Mouse (Mus musculus) kidney, adult 11 months (tissue): Measurements from ENCODE around the gene Cyp2c23.

Source experiments
- DNase-seq: peaks from one replicate; pipeline ENCODE4 v3.0.0; 2022

Gene Cyp2c23

DNA sequence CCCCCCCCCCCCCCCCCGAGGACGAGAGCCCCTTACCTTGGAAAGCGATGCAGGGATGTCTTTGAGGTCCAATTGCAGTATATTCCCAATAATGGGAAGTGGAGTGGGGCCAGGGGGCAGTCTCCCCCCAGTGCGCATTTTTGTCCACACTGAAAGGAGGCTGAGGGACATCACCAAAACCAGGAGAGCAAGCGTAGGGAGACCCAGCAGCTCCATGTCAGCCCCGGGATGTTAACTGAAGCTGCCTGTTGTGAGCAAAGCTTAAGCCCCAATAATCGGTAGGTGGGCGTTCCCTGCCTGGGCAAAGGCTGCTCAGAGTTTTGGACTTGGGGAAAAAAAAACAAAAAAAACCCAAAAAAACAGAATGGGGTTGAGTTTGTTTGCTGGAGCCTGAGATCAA is at the start of gene Cyp2c23:
Gene Cyp2c23 (minus strand): TSS at position 237 of the 400 bp plus-strand sequence.
- no peak for DNase-seq

DNA sequence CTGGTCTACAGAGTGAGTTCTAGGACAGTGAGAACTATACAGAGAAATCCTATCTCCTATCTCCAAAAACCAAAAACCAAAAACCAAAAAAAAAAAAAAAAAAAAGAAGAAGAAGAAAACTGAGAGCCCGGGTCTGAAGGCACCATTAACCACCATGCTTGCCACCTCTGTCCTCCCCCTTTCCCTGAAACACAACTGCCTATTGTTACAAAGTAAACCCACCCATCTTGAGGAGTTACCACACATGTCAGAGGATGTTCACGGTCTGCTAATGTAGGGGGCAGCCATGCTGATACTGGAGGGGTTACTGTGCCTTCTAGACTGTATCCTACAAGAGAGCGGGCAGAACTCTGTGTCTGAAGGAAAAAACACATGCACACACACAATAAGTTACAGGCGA is 48.0 kb upstream of the Cyp2c23 start:
- DNase-seq: no peak

DNA sequence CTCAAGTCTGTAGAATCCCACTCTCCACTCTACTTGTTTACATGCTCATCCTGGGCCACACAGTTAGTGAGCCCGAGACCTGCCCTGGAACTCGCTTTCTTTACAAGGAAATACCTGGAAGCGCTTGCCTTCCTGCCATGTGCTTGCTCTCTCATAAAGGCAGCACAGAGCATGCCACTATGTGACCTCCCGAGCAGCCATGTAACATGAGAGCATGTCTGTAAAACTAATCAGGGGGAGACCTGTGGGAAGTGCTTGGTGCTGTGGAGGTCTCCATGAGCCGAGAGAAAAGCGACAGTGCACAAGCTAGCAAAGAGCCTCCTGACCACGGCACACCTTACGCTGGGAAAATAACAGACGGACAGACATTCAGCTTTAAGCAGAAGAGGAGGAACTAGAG is 47.4 kb upstream of the Cyp2c23 start:
- DNase-seq: no peak

DNA sequence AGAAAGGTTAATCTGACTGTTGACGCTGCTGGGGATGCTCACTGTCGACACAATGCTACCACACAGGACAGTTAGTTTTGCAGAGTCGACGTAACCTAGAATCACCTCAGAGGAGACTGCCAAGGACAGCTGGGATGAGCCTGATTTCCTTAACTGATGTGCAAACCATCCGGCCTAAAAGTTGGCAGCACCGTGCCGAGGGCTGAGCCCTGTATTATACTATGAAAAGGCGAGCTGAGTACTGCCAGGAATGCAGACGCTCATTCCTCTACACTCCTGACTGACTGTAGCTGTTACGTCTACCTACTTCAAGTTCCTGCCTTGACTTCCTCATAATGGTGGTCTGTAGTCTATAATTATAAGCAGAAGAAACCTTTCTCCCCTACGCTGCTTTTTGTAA is 46.0 kb upstream of the Cyp2c23 start:
- DNase-seq: no peak

DNA sequence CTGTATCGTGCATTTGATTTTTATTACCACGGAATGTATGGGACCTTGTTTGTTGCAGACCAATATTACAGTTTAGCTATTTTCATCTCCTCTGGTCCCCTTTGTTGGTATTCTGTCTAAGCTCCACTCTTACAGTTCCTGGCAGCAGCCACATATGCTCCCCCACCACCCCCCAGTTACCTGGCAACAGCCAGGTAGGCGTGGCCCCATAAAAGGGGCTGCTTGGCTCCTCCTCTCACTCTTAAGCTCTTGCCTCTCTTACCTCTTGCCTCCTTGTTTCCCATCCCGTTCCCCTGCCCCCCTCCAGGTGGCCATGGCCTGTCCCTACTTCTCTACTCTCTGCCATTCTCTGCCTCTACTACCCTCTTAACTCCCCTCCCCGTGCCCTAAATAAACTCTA is 42.2 kb upstream of the Cyp2c23 start:
- no peak for DNase-seq

DNA sequence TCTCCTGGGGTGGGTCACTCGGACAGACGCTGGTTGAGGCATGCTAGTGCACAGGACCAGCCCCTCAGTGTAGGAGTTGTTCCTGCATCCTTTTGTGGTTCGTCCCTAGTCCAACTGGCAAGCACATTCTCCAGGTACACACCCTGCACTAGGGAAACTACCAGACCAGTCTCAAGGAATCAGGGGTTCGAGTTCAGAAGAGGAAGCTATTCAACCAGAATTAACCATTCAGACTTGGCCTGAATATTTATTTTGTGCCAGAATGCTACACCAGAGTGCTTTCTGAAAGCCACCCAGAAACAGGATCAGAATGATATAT is 40.9 kb upstream of the Cyp2c23 start:
- DNase-seq: no peak

DNA sequence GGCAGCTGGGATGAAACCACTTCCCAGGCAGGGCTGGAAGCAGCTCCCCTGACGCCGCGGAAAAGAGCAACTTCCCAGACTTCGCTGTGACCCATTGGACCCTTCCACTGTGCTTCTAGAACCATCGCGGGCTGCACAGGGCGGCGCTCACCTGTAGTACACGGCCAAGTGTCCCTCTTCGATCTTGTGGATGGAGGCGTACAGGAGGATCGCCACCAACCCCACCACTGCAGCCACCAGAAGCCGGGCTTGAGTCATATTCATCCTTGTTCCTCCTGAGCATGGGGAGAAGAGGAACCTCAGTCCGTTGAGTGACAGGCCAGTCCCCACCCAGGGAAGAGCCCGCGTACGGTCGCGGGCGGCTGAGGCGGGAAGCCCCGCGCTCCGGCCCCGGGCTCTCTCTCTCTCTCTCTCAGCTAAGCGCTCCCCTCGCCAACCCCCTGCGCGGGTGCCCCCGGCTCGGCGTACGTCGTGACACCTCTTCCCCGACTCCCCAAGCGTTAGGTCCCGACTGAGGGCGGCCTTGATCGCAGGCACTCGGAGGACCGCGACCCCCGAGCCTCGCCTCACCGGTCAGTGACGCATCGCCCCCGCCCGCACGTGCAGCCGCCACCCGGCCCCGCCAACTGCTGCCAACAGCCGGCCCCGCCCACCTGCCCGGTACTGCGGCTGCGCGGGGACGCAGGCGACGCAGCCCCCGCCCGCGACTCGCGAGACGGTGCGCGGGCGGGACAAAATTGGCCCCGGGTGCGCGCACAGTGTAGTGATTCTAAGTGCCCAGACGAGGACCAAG is 40.3 kb upstream of the Cyp2c23 start, which contains the start of gene Erlin1:
Gene Erlin1 (minus strand): TSS at position 665 of the 793 bp plus-strand sequence.
- DNase-seq: peak; percentile 83

DNA sequence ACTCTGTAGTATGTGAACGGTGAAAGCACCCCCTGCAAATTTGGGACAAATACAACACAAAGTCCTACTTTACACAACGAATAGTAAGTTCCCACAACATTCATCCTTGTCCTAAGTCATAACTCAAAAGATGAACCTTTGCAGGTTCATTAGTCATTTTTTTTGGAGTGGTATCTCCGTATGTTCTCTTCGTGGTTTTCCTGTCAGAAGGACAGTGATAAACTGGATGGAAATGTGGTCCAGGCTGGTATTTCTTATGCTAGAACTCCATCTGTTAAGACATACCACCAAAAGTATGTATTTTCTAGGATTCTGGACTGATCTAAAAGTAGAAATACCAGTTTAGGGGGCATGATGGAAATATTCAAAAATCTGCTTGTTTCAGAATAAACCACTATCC is 39.2 kb upstream of the Cyp2c23 start:
- no peak for DNase-seq

DNA sequence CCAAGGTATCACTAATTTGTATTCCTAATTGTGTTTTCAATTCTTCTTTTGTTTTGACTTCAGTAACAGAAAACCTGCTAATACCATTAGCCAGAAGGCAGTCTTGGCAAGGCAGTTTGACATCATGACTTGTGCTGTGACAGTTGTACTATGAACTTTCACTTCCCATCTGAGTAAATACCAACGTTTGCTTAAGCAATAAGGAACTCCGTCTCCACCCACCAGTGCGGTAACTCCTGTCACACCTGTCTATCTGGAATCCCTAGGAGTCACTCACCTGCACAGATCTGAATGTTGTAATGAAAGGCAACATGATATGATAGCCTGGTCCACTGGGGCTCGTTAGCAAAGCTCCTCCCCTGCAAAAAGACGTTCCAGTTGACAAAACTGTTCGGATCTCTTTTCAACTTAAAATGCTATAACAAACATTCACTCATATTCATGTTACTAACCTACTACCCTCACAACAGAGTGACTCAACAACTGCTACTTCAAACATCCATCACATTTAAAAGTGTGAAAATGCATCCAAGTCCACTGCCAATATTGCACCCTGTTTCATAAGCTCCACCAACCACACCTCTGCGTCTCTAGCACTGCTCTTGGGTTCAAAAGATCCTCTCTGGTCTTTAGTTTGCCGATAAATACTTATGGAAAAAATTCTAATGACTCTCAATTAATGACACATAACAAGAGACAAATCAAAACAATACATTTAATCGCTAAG is 38.5 kb upstream of the Cyp2c23 start:
- DNase-seq: peak; percentile 56

DNA sequence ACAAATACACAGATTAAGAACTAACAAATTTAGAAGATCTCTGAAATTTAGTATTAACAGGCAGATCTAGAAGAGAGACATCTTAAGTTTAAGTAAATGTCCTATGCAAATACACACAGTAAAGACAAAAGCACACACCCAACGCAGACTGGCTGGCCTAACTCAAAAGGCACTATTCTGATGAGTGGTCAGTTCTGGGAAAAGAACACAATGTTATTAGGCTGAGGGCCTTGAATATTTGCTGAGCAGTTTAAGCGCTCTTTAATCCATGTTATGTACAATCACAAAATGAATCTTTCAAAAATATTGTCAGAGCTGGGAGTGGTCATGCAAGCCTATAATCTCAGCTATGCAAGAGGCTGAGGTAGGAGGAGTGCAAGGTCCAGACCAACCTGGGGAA is 35.7 kb upstream of the Cyp2c23 start:
- no peak for DNase-seq

DNA sequence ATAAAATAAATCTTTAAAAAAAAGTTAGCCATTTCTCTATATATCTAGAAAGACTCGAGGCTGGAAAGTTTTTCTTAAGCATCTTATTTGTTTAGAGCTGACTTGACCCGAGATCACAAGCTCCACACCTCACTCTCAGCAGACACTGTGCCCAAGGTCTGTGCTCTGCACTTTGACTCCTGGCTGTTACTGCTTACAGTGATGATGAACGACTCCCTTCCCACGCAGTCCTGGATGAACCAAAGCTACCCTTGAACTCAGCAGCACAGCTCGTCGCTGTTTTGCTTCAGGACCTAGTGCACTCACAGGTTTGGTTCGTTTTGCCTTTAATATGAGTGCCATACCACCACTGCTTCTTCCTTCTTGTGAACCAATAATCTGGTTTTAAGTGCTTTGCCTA is 34.8 kb upstream of the Cyp2c23 start:
- DNase-seq: peak; percentile 78

DNA sequence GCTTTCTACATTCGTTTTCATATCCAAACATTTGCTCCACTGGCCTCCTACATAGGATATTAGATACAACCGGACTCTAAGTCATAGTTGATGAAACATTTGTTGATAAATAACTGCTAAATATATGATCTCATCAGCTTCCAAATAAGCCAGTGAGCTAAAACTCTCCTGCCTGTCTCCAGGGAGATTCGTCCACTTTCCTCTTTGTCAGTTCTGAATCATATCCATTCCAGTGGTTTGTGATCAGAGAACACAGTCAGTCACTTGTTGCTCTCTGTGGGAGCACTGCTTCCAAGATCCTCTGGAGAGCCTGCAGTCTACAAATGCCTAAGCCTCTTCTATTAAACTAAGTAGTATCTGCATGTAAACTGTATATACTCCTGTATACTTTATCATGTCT is 31.2 kb upstream of the Cyp2c23 start:
- DNase-seq: no peak

DNA sequence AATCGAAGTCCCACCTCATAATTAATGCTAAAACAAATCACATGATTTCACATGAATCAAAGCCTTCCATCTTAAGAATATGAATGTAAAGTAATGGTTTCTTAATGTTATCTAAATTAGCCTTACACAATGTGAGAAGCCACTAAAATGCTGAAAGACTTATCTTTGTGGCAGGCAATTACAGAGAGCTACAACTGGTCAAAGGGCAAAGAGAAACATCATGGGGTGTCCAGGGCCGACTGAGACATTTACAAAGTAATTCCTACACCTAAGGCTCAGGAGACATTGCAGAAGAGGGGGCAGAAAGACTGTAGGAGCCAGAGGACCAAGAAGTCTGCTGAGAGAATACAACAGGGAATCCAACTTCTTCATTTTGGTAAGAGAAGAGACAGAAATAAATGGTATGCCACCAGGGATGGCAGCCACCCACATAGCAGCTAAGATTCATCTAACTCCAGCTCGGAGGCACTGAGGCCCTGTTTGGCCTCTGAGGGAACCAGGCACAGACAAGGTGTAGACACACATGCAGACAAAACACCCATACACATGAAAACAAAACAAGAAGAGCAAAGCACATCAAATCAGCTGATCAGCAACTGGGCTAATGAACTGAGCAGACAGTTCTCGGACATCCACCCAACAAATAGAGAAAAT is 26.3 kb upstream of the Cyp2c23 start:
- DNase-seq: no peak

DNA sequence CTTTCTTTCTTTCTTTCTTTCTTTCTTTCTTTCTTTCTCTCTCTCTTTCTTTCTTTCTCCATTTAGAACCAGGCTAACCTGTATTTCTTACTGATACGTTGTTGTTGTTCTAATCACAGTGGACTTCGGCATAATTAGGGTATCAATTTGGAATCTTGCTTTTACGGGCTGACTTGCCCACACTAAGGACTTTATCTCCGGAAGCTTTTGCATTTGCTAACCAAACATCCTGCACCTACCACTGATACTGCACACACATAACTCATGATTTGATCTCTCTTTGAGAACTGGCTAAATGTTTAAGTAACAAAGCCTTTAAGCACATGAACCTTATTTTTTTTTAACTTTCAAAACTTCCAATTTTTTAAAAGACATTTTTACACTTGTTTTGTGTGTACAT is 21.4 kb upstream of the Cyp2c23 start:
- no peak for DNase-seq

DNA sequence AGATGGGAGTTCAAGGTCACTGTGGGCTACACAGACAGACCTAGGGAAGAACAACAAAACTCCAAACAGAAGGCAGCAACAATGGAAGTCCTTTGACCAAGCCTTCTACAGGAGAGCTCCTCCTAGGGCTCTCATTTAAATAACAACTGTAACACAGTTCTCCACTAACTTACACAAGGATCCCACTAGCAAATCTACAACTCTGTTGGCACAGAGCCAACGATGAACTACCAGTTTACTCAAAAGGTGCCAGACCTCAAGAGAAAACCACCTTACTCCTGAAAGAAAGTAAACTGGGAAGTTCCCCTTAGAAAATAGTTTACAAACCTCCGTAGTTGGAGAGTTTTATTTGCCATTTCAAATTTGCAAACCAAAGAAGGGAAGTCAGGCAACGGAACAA is 20.3 kb upstream of the Cyp2c23 start:
- DNase-seq: peak; percentile 50

DNA sequence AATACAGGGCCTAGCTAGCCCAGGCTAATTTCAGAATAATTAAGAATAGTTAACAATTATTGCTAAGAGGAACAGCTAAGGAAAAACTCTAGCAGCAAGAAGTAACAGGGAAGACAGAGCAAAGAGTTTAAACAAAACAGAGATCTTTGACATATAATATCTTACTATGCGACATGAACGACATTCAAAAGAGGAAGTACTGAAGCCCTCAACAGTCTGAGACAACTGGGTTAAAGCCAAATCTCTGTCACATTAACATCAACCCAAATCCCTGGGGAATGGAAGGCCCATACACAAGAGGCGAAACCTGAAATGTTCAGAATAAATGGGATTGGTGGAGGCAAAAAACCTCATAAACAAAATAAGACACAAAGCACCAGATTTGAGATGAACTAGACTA is 16.8 kb upstream of the Cyp2c23 start:
- no peak for DNase-seq

DNA sequence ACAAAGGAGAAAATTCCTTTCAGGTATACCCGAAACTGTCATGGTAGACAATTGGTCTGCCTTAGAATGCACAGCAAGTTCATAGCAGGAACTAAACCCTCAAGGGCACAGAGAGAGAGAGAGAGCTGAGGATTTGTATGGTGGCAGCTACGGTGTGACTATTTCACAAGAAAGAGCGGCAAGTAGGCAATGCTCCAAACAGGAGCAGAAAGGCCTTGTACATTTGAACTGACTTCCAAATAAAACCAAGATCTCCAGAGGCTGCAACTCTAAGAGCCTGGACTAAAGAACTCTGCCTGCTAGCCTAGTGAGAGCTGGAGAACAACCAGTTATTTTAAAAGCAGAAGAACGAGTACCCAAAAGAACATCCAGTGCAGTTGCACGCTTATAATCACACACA is 13.1 kb upstream of the Cyp2c23 start:
- no peak for DNase-seq

DNA sequence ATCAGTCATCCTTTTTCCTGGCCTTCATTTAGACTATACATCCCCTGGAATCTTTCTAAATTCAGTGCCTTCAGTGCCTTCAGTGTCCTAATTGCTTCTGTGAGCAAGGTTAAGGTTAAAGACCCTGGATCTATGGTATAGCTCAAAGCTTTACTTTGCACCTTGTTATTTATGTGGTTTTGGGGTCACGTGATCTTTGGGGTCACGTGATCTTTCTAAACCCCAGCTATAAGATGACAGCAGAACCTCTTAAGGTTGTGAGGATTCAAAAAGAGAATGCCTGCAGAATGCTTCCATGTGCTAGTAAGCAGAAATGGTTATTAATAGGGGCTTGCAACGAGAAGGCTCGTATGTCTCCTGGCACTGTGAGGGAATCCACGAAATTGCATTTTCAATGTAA is 4.4 kb upstream of the Cyp2c23 start:
- DNase-seq: no peak

DNA sequence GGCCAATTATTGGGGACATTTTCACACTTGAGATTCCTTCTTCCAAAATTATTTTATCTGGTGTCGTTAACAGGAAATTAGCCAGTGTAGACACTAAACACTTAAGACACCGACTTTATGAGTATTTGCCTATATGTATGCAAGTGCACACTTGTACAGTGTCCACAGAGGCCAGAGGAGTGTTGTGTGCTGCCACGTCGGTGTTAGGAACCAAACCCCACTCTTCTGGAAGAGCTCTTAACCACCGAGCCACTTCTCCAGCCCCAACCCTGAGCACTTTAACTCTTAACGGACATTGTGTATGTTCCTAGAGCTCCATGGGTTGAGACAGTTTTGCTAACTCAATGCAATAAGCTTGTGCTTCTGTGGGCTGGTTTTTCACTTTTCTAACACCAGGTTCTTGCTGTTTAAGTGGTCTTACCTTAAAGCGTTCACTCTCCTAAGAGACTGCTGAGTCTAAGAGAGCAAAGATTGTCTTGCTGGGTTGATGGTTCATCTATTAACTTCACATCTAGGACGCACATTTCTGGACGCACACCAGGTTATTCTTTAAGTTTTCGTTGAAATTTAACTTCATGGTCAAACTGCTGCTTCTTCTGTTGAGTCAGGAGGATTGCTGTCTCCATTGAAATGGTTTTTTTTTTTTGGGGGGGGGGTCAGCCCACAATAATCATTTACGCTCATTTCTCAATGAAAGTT is 3.2 kb upstream of the Cyp2c23 start:
- peak; percentile 59 for DNase-seq

DNA sequence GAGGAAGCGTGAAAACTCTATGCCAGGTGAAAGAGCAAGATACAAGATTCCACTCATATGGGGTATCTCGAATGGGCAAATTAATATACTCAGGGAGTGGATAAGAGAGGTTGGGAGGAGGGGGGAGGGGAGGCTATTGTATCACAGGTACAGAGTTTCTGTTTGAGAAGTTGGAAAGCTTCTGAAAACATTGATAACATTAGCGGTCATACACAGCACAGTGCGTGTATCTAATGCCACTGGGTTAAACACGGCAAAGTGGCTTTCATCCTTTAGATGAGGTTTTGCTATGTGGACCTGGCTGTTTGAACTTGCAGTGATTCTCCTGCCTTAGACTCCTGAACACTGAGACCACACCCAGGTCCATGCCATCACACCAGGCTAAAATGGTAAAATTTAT is 1.0 kb upstream of the Cyp2c23 start:
- no peak for DNase-seq

DNA sequence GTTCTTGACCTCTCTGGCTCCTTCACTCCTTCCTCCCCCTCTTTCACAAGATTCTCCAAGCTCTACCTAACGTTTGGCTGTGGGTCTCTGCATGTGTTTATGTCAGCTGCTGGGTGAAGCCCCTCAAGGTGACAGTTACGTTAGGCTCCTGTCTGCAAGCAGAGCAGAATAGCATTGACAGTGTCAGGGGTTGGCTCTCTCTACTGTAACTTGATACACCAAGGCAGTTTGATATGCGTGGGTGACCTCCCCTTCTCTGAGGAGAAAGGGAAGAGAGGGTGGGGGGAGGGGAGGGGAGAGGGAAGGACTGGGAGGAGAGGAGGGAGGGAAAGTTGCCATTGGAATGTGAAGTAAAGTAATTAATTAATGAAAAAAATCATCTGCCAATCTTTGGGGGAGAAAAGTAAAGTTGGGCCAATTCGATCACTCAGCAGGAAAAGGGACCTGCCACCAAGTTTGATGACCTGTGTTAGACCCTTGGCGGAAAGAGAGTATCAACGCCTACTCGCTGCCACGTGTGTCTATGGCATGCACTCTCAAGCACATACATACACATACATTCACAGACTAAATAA is 2.0 kb downstream of the Cyp2c23 start:
- DNase-seq: peak; percentile 36

DNA sequence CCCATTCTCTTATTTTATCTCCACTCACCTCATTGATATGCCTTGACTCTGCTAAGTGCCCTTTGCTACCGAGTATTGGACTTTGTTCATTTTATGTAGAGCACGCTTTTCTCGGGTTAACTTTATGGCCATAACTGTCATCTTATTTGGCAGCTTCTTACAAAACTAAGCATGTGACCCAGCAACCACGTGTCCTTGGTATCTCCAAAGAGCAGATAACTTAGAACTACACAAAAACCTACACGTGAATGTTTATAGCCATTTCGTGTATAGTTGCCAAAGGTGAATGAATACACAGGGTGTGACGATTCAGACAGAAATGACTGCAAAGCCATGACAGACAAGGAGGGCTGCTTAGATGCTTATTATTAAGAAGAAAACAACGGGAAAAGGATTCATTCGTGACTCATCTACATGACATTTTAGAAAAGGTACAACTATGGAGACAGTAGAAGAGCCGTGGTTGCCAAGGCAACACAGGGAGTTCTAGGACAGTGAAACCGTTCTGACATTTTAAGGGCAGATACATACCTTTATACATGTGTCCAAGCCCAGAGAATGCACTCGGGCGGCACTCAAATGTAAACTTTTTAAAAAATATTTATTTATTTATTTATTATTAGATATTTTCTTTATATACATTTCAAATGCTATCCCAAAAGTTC is 4.0 kb downstream of the Cyp2c23 start:
- DNase-seq: peak; percentile 47

DNA sequence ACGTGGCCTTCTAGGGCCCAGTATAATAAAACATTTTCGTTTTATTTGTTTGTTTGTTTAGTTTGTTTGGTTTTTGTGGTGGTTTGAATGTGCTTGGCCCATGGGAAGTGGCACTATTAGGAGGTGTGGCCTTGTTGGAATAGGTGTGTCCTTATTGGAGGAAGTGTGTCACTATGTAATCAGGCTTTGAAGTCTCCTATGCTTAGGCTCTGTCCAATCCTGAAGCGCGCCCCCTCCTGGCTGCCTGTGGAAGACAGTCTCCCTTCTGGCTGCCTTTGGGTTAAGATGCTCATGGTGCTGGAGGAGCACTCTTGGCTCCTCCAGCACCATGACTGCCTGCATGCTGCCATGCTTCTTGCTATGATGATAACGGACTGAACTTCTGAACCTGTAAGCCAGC is 5.9 kb downstream of the Cyp2c23 start:
- no peak for DNase-seq
